Mouse (Mus musculus) intestine, embryonic 16.5 days (tissue): ENCODE measurements around the gene Tpr. TPM values are rescaled to one million over a fixed set of nuclear protein-coding genes. Genes with fewer than 3 reads are reported as not detected.

Experiments
- ATAC-seq: fragments of 200-750 bp; cut with Nextera tagmentation; 2 replicates; pipeline ENCODE4 v1.8.0; 2017; ENCODE audit warnings: moderate TSS enrichment, moderate library complexity
- H3K27ac ChIP-seq: fragments of 300-500 bp; sonication (generic); 2 replicates; pipeline ENCODE4 v1.5.1; 2014; ENCODE audit warnings: mild to moderate bottlenecking, low read length
- H3K27me3 ChIP-seq: fragments of 300-500 bp; sonication (generic); replicated peaks from 2 replicates; pipeline ENCODE4 v1.6.1; 2014; ENCODE audit warnings: low read length, control low read depth, mixed read lengths; ENCODE audit not compliant: control insufficient read depth, insufficient read depth
- H3K36me3 ChIP-seq: fragments of 300-500 bp; sonication (generic); 2 replicates; pipeline ENCODE4 v1.6.1; 2014; ENCODE audit warnings: low read length, control low read depth; ENCODE audit not compliant: control insufficient read depth, insufficient read depth
- H3K4me1 ChIP-seq: fragments of 300-500 bp; sonication (generic); 2 replicates; pipeline ENCODE4 v1.6.1; 2014; ENCODE audit warnings: low read length, control low read depth, mixed read lengths; ENCODE audit not compliant: control insufficient read depth, insufficient read depth
- H3K4me2 ChIP-seq: fragments of 300-500 bp; sonication (generic); 2 replicates; pipeline ENCODE4 v1.6.1; 2014; ENCODE audit warnings: low read depth, low read length, control low read depth
- H3K4me3 ChIP-seq: fragments of 300-500 bp; sonication (generic); 2 replicates; pipeline ENCODE4 v1.5.1; 2014; ENCODE audit warnings: mild to moderate bottlenecking, low read length
- H3K9ac ChIP-seq: fragments of 300-500 bp; sonication (generic); 2 replicates; pipeline ENCODE4 v1.6.1; 2014; ENCODE audit warnings: low read depth, low read length
- H3K9me3 ChIP-seq: fragments of 300-500 bp; sonication (generic); 2 replicates; pipeline ENCODE4 v1.6.1; 2016; ENCODE audit warnings: low read length, control low read depth; ENCODE audit not compliant: control insufficient read depth
- WGBS: fragments of 180-500 bp; shearing (Covaris S2); extraction: QIAGEN DNeasy Blood & Tissue Kit; methylation state at CpG from one replicate; pipeline ENCODE4 v1.1.7; 2014; 5-methylcytosine and 5-hydroxymethylcytosine counted together
- polyA plus RNA-seq: library from polyadenylated mRNA; unstranded; fragments of >200 nt; fragmentation: Nextera tagmentation; extraction: Ambion mirVana; gene quantifications from 2 replicates; pipeline ENCODE4 v1.2.1, GENCODE M21; 2015

Gene Tpr
- polyA plus RNA-seq, 1 experiment from 2014 or later, result 120 TPM

DNA sequence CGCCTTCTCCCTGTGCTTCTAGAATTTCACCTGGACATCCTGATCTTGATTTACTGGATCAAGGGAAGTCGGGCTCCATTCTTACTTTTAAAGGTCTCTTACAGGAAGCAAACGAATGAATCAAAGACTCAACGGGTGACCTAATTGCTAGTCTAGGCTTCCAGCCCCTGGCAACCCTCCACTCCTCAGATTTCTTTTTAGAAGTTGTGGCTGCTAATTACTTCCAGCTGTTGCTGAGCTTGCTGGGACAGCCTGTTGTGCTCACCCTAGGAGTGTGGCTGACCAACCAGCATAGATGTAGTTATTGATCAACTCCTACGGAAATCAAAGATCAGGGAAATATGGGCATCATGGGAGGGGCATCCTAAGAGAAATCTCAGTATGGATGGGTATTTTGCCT lies 88.0 kb downstream of the Tpr start:
- Histone ChIP-seq H3K27me3 (no peaks in the 10 kb centered on the region), H3K4me3 (no peak overlapping the region), H3K36me3 (no peaks in the 10 kb centered on the region), H3K27ac (no peak overlapping the region), H3K9ac (no peak overlapping the region), H3K4me2 (no peak overlapping the region), H3K4me1 (no peaks in the 10 kb centered on the region), H3K9me3 (no peaks in the 10 kb centered on the region)
- WGBS, result 83% methylated on average over 5 of the region's 5 CpGs
- ATAC-seq, result no peak

DNA sequence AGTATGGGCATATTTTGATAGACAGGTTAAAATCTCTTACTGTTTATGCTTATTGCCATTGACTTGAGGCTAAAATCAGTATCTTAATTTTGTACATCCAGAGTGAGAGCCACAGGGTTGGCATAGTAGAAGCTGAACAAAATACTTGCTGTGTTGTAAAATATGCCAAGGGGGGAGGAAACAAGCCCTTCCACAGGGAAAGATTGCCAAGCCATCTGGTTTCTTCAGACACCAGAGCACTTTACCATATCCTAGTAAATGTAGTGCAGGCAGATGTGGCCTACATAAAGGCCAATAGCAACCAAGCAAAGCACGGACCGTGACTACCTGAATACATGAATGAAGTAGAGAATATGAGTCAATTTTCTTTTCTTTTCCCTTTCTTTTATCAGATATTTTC lies 96.5 kb downstream of the Tpr start:
- no peaks in the 10 kb centered on the region for H3K4me1 ChIP-seq
- no peak overlapping the region for H3K4me2 ChIP-seq
- no peak overlapping the region for H3K9ac ChIP-seq
- no peaks in the 10 kb centered on the region for H3K36me3 ChIP-seq
- ATAC-seq, result no peak
- no peaks in the 10 kb centered on the region for H3K9me3 ChIP-seq
- no peaks in the 10 kb centered on the region for H3K27me3 ChIP-seq
- no peak overlapping the region for H3K4me3 ChIP-seq
- H3K27ac ChIP-seq, result no peak overlapping the region
- 93% methylated on average over 2 of the region's 2 CpGs for WGBS

DNA sequence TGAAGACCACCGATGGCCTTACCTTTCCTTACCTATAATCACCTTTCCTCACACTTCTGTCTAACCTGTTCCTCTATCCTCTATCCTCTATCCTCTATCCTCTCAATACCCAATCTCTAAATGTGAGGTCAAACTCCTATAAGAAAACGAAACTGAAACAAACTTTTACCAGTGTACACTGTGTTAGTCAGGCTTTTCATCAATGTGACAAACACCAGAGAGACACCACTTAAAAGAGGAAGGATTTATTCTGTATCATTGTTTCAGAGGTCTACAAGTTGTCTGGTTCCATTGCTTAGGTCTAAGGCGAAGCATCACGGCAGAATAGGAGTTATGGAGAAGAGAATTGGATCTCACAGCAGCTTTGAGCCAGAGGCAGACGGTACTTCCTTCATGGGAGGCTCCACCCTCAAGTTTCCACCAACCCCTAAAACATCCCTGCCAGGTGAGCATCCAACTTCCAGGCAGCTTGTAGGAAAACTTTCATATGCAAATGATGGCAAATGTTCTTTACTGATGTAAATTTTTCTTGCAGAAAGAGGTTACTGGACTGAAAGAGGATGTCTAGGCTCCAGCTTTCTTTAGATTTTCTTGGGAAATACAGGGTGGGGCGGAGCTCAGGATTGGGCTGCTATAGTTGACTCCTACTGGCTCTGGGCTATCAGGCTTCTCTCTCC lies 104.1 kb downstream of the Tpr start:
- Histone ChIP-seq H3K9ac (no peak overlapping the region), H3K4me2 (no peak overlapping the region), H3K27ac (no peak overlapping the region), H3K36me3 (no peaks in the 10 kb centered on the region), H3K4me3 (no peak overlapping the region), H3K9me3 (no peaks in the 10 kb centered on the region), H3K27me3 (no peaks in the 10 kb centered on the region), H3K4me1 (no peaks in the 10 kb centered on the region)
- ATAC-seq, result no peak
- 78% methylated on average over 6 of the region's 6 CpGs for WGBS

DNA sequence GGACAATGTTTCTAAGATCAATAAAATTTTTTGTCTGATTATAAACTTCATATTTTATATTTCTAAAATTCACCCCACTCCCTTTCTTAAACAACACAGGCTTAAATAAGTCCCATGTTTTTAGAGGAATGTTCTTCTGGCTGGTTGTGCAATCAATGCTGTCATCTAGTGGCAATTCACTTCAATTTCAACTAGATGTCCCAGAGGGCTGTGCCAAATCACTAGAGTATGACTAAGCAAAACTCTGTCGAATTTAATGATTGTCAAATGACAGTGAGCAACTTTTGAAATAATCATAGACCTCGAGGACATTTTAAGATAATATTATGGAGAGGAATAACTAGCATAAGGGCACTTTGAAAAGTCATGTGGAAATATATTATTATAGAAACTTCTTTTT lies 105.1 kb downstream of the Tpr start:
- Histone ChIP-seq H3K4me3 (no peak overlapping the region), H3K27ac (no peak overlapping the region), H3K4me1 (no peaks in the 10 kb centered on the region), H3K36me3 (no peaks in the 10 kb centered on the region), H3K27me3 (no peaks in the 10 kb centered on the region), H3K9me3 (no peaks in the 10 kb centered on the region), H3K9ac (no peak overlapping the region), H3K4me2 (no peak overlapping the region)
- 57% methylated on average over 2 of the region's 2 CpGs for WGBS
- ATAC-seq, result no peak

DNA sequence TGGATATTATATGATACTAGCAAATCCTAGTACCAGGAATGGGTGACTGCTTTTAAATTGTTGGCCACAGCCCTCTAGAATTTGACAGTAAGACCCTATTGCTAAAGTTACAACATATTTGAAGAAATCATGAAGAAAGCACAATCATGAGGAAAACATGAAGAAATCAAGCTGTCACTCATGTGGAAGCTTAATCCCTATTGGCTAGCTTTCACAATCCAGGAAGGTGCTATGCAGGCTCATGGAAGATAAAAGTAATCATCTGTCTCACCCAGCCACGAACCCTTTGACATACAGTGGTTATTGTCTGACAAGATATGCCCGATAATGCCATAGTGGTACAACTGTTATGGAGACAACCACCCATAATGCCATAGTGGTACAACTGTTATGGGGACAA lies 105.5 kb downstream of the Tpr start:
- Histone ChIP-seq H3K4me2 (no peak overlapping the region), H3K27me3 (no peaks in the 10 kb centered on the region), H3K27ac (no peak overlapping the region), H3K4me1 (no peaks in the 10 kb centered on the region), H3K9me3 (no peaks in the 10 kb centered on the region), H3K4me3 (no peak overlapping the region), H3K36me3 (no peaks in the 10 kb centered on the region), H3K9ac (no peak overlapping the region)
- no peak for ATAC-seq
- 88% methylated on average over 2 of the region's 2 CpGs for WGBS

Other genes starting within 250 kb of the Tpr start
- not detected in 2 replicates for gene Pdc, start 73.4 kb upstream of the Tpr start, polyA plus RNA-seq
- gene Odr4, start 242 bp downstream of the Tpr start, polyA plus RNA-seq, result 33.9 and 38.8 TPM in 2 replicates
- 0.22 and 0.32 TPM in 2 replicates for gene Prg4, start 73.3 kb downstream of the Tpr start, polyA plus RNA-seq